Mouse (Mus musculus) spleen, adult 12 weeks (tissue): ENCODE data around the gene Gm11756.
"Not testable (repeated sequence)": the region's sequence is repeated elsewhere in the genome, so short reads cannot be mapped to it uniquely, and the experiment has no call there.

ENCODE experiments used
- DNase-seq: peaks from one replicate; pipeline ENCODE4 v3.0.0; 2022; ENCODE audit warnings: low spot score

Gene Gm11756

DNA sequence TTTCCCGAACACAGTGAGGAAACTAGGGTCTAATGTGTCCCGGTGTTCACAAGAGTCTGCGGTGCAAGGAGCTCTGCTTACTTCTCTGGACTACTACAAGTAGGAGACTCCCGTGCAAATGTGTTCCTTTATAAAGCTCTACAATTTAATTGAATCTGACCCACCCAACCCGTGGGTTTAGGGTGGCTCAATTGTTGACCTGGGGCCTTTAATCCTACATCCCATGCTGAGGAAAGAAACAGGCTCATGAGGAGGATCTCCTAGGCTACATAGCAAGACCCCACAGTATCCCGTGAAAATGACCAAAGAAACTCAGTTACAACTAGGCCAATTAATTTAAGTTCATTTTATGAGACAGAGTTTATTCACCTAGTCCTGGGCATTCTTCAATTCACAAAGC is at the start of gene Gm11756:
TSS of gene Gm11756 (minus strand) at position 101 of the 400 bp plus-strand sequence.
- DNase-seq, result not testable (repeated sequence)

GRCm38 (mm10) chr4:73950375-73950896 is 29.9 kb upstream of the Gm11756 start, which contains the start of gene 2310002L09Rik:
Gene 2310002L09Rik (minus strand): TSS chr4:73950846.
- DNase-seq, result no peak

GRCm38 (mm10) chr4:73905853-73906252 is 14.7 kb downstream of the Gm11756 start, which contains the start of gene Gm13871:
Gene Gm13871 (minus strand): TSS chr4:73905953.
- DNase-seq, result not testable (repeated sequence)

DNA sequence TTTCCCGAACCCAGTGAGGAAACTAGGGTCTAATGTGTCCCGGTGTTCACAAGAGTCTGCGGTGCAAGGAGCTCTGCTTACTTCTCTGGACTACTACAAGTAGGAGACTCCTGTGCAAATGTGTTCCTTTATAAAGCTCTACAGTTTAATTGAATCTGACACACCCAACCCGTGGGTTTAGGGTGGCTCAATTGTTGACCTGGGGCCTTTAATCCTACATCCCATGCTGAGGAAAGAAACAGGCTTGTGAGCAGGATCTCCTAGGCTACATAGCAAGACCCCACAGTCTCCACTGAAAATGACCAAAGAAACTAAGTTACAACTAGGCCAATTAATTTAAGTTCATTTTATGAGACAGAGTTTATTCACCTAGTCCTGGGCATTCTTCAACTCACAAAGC is 29.5 kb downstream of the Gm11756 start, which contains the start of gene Gm11757:
TSS of gene Gm11757 (minus strand) at position 101 of the 400 bp plus-strand sequence.
- not testable (repeated sequence) for DNase-seq

GRCm38 (mm10) chr4:73876166-73876565 is 44.4 kb downstream of the Gm11756 start, which contains the start of gene Gm11758:
Gene Gm11758 (minus strand): TSS chr4:73876266.
- not testable (repeated sequence) for DNase-seq
